Mouse (Mus musculus): ENCODE measurements around the gene Flrt1. TPM values are rescaled to one million over a fixed set of nuclear protein-coding genes. Genes with fewer than 3 reads are reported as not detected.
"Not testable (repeated sequence)": the region's sequence is repeated elsewhere in the genome, so short reads cannot be mapped to it uniquely, and the experiment has no call there.

Gene Flrt1
- polyA plus RNA-seq, 1 experiment from 2014 or later = 3.0 TPM

GRCm38 (mm10) chr19:7075336-7075735 lies 30.2 kb downstream of the Flrt1 start:
- H3K9me3 ChIP-seq (ENCODE audit: control insufficient read depth, low read length); H3K4me3 ChIP-seq (ENCODE audit: low read depth, low read length); ATAC-seq (ENCODE audit: insufficient number of reproducible peaks, low FRiP score, low TSS enrichment, low read depth); H3K27ac ChIP-seq (replicated peaks; ENCODE audit: low read depth, low read length); DNase-seq (ENCODE audit: low spot score); H3K27me3 ChIP-seq (ENCODE audit: control insufficient read depth, insufficient read depth, low read length); H3K36me3 ChIP-seq (ENCODE audit: control insufficient read depth, insufficient read depth, low read length); H3K9ac ChIP-seq (ENCODE audit: low read length); H3K4me2 ChIP-seq (ENCODE audit: low read depth, severe bottlenecking): not testable (repeated sequence)
- 80% methylated on average over 11 of the region's 11 CpGs for WGBS
- peaks cover 21% of the 10 kb centered on the region for H3K4me1 ChIP-seq (ENCODE audit: control insufficient read depth, insufficient read depth, low read length)

- 0 out of 2 replicates have a peak, but pooled peaks cover 2% of the 10 kb centered on the region for H3K27me3 ChIP-seq (ENCODE audit: control insufficient read depth, insufficient read depth, low read length)
- ATAC-seq (ENCODE audit: insufficient number of reproducible peaks, low FRiP score, low TSS enrichment, low read depth) (no peak), DNase-seq (ENCODE audit: low spot score) (no peak)
- H3K4me1 ChIP-seq (ENCODE audit: control insufficient read depth, insufficient read depth, low read length) = peaks cover 23% of the 10 kb centered on the region
- no peaks in the 10 kb centered on the region for H3K9me3 ChIP-seq (ENCODE audit: control insufficient read depth, low read length)
- 39% methylated on average over 12 of the region's 12 CpGs for WGBS
- H3K9ac ChIP-seq (ENCODE audit: low read length) = no peak overlapping the region
- H3K4me2 ChIP-seq (ENCODE audit: low read depth, severe bottlenecking) = no peak overlapping the region
- H3K27ac ChIP-seq (replicated peaks; ENCODE audit: low read depth, low read length) = no peak overlapping the region
- H3K36me3 ChIP-seq (ENCODE audit: control insufficient read depth, insufficient read depth, low read length) = no peaks in the 10 kb centered on the region
- no peak overlapping the region for H3K4me3 ChIP-seq (ENCODE audit: low read depth, low read length)
Measured at GRCm38 (mm10) chr19:7073997-7074781, 31.3 kb downstream of the Flrt1 start.

GRCm38 (mm10) chr19:7072221-7072620 lies 33.3 kb downstream of the Flrt1 start:
- no peak overlapping the region for H3K27ac ChIP-seq (replicated peaks; ENCODE audit: low read depth, low read length)
- no peak overlapping the region for H3K4me3 ChIP-seq (ENCODE audit: low read depth, low read length)
- H3K4me2 ChIP-seq (ENCODE audit: low read depth, severe bottlenecking) = no peak overlapping the region
- 57% methylated on average over 6 of the region's 6 CpGs for WGBS
- H3K9ac ChIP-seq (ENCODE audit: low read length) = no peak overlapping the region
- peaks cover 10% of the 10 kb centered on the region for H3K27me3 ChIP-seq (ENCODE audit: control insufficient read depth, insufficient read depth, low read length)
- H3K36me3 ChIP-seq (ENCODE audit: control insufficient read depth, insufficient read depth, low read length) = no peaks in the 10 kb centered on the region
- ATAC-seq (ENCODE audit: insufficient number of reproducible peaks, low FRiP score, low TSS enrichment, low read depth) (no peak), DNase-seq (ENCODE audit: low spot score) (no peak)
- H3K4me1 ChIP-seq (ENCODE audit: control insufficient read depth, insufficient read depth, low read length) = peaks cover 33% of the 10 kb centered on the region
- H3K9me3 ChIP-seq (ENCODE audit: control insufficient read depth, low read length) = no peaks in the 10 kb centered on the region

GRCm38 (mm10) chr19:7070775-7071174 lies 34.8 kb downstream of the Flrt1 start:
- H3K27me3 ChIP-seq (ENCODE audit: control insufficient read depth, insufficient read depth, low read length) = peaks cover 13% of the 10 kb centered on the region
- no peak overlapping the region for H3K9ac ChIP-seq (ENCODE audit: low read length)
- 0 out of 2 replicates have a peak overlapping the region, but pooled peaks have one; percentile 14 for H3K27ac ChIP-seq (replicated peaks; ENCODE audit: low read depth, low read length)
- peak overlapping the region; percentile 21 for H3K4me2 ChIP-seq (ENCODE audit: low read depth, severe bottlenecking)
- H3K9me3 ChIP-seq (ENCODE audit: control insufficient read depth, low read length) = no peaks in the 10 kb centered on the region
- ATAC-seq (ENCODE audit: insufficient number of reproducible peaks, low FRiP score, low TSS enrichment, low read depth) = no peak
- no peaks in the 10 kb centered on the region for H3K36me3 ChIP-seq (ENCODE audit: control insufficient read depth, insufficient read depth, low read length)
- no peak for DNase-seq (ENCODE audit: low spot score)
- H3K4me1 ChIP-seq (ENCODE audit: control insufficient read depth, insufficient read depth, low read length) = peaks cover 45% of the 10 kb centered on the region
- H3K4me3 ChIP-seq (ENCODE audit: low read depth, low read length) = no peak overlapping the region
- 2% methylated on average over 4 of the region's 4 CpGs for WGBS

- Histone ChIP-seq H3K4me2 (ENCODE audit: low read depth, severe bottlenecking) (peak overlapping the region; percentile 21), H3K4me3 (ENCODE audit: low read depth, low read length) (no peak overlapping the region), H3K27me3 (ENCODE audit: control insufficient read depth, insufficient read depth, low read length) (peaks cover 13% of the 10 kb centered on the region), H3K36me3 (ENCODE audit: control insufficient read depth, insufficient read depth, low read length) (no peaks in the 10 kb centered on the region), H3K9ac (ENCODE audit: low read length) (no peak overlapping the region), H3K9me3 (ENCODE audit: control insufficient read depth, low read length) (no peaks in the 10 kb centered on the region), H3K27ac (replicated peaks; ENCODE audit: low read depth, low read length) (0 out of 2 replicates have a peak overlapping the region, but pooled peaks have one; percentile 14), H3K4me1 (ENCODE audit: control insufficient read depth, insufficient read depth, low read length) (peaks cover 45% of the 10 kb centered on the region)
- DNase-seq (ENCODE audit: low spot score) (peak; percentile 68), ATAC-seq (ENCODE audit: insufficient number of reproducible peaks, low FRiP score, low TSS enrichment, low read depth) (0 out of 2 replicates have a peak, but pooled peaks have one; percentile 44)
- 4% methylated on average over 28 of the region's 35 CpGs for WGBS
Measured at GRCm38 (mm10) chr19:7069781-7070763, 35.5 kb downstream of the Flrt1 start.

- ATAC-seq (ENCODE audit: insufficient number of reproducible peaks, low FRiP score, low TSS enrichment, low read depth) = no peak
- Histone ChIP-seq H3K4me1 (ENCODE audit: control insufficient read depth, insufficient read depth, low read length) (peaks cover 45% of the 10 kb centered on the region), H3K27me3 (ENCODE audit: control insufficient read depth, insufficient read depth, low read length) (peaks cover 11% of the 10 kb centered on the region), H3K36me3 (ENCODE audit: control insufficient read depth, insufficient read depth, low read length) (no peaks in the 10 kb centered on the region), H3K4me3 (ENCODE audit: low read depth, low read length) (no peak overlapping the region), H3K4me2 (ENCODE audit: low read depth, severe bottlenecking) (no peak overlapping the region), H3K27ac (replicated peaks; ENCODE audit: low read depth, low read length) (no peak overlapping the region), H3K9me3 (ENCODE audit: control insufficient read depth, low read length) (no peaks in the 10 kb centered on the region), H3K9ac (ENCODE audit: low read length) (0 out of 2 replicates have a peak overlapping the region, but pooled peaks have one; percentile 0)
- DNase-seq (ENCODE audit: low spot score) = peak; percentile 47
- WGBS = 38% methylated on average over 11 of the region's 11 CpGs
Measured at GRCm38 (mm10) chr19:7068661-7069531, 36.6 kb downstream of the Flrt1 start.

- no peaks in the 10 kb centered on the region for H3K36me3 ChIP-seq (ENCODE audit: control insufficient read depth, insufficient read depth, low read length)
- ATAC-seq (ENCODE audit: insufficient number of reproducible peaks, low FRiP score, low TSS enrichment, low read depth) (peak; percentile 42; the same call in 1 of the 2 replicates), DNase-seq (ENCODE audit: low spot score) (peak; percentile 93)
- WGBS = under 1% methylated on average over 14 of the region's 14 CpGs
- peak overlapping the region; percentile 10; the same call in 1 of the 2 replicates for H3K4me2 ChIP-seq (ENCODE audit: low read depth, severe bottlenecking)
- peaks cover 45% of the 10 kb centered on the region for H3K4me1 ChIP-seq (ENCODE audit: control insufficient read depth, insufficient read depth, low read length)
- no peak overlapping the region for H3K27ac ChIP-seq (replicated peaks; ENCODE audit: low read depth, low read length)
- H3K9ac ChIP-seq (ENCODE audit: low read length) = no peak overlapping the region
- peaks cover 11% of the 10 kb centered on the region for H3K27me3 ChIP-seq (ENCODE audit: control insufficient read depth, insufficient read depth, low read length)
- H3K4me3 ChIP-seq (ENCODE audit: low read depth, low read length) = no peak overlapping the region
- H3K9me3 ChIP-seq (ENCODE audit: control insufficient read depth, low read length) = no peaks in the 10 kb centered on the region
Measured at GRCm38 (mm10) chr19:7068136-7068535, 37.4 kb downstream of the Flrt1 start.

All from limb, embryonic 11.5 days (tissue).